Mouse (Mus musculus) MEL (cell line): ENCODE results near the gene Stoml3. TPM values are rescaled to one million over a fixed set of nuclear protein-coding genes. Genes with fewer than 3 reads are reported as not detected.

ENCODE experiments used
- DNase-seq: peaks from one replicate; pipeline ENCODE4 v3.0.0; 2011; ENCODE audit warnings: low read depth, low spot score
- H3K27ac ChIP-seq: 2 replicates; pipeline ENCODE4 v1.5.1; 2012; ENCODE audit warnings: low read depth, mild to moderate bottlenecking, control low read depth, low read length, moderate library complexity; ENCODE audit not compliant: control insufficient read depth
- H3K27me3 ChIP-seq, 2 experiments: fragments of 150-350 bp in 1 of 2; sonication (generic) in 1 of 2; 2 replicates each; pipeline ENCODE4 v1.6.1; 2012; ENCODE audit warnings: low read length in 2 of 2, mild to moderate bottlenecking in 2 of 2, improper control_type of control experiment in 1 of 2, moderate library complexity in 1 of 2; ENCODE audit not compliant: insufficient read depth in 2 of 2, control insufficient read depth in 1 of 2
- H3K36me3 ChIP-seq, 2 experiments: 2 replicates each; pipeline ENCODE4 v1.6.1; 2012 to 2014; ENCODE audit warnings: low read length in 2 of 2, improper control_type of control experiment in 1 of 2, inconsistent platforms in 1 of 2, mild to moderate bottlenecking in 1 of 2; ENCODE audit not compliant: insufficient read depth in 2 of 2, control insufficient read depth in 1 of 2
- H3K4me1 ChIP-seq, 2 experiments: fragments of 150-350 bp in 1 of 2; sonication (generic) in 1 of 2; 2 replicates each; pipeline ENCODE4 v1.6.1; 2012; ENCODE audit warnings: low read length in 2 of 2, improper control_type of control experiment in 1 of 2, mild to moderate bottlenecking in 1 of 2; ENCODE audit not compliant: insufficient read depth in 2 of 2, control insufficient read depth in 1 of 2
- H3K4me3 ChIP-seq, 2 experiments: fragments of 150-350 bp in 1 of 2; sonication (generic) in 1 of 2; 2 replicates each; pipeline ENCODE4 v1.5.1; 2012; ENCODE audit warnings: low read depth in 2 of 2, low read length in 2 of 2, mild to moderate bottlenecking in 2 of 2, moderate library complexity in 2 of 2, control low read depth in 1 of 2, improper control_type of control experiment in 1 of 2; ENCODE audit not compliant: control insufficient read depth in 1 of 2, insufficient read depth in 1 of 2
- H3K79me2 ChIP-seq: 2 replicates; pipeline ENCODE4 v1.6.1; 2012; ENCODE audit warnings: mild to moderate bottlenecking, low read length, moderate library complexity; ENCODE audit not compliant: control insufficient read depth, poor library complexity, insufficient read depth
- H3K9ac ChIP-seq: 2 replicates; pipeline ENCODE4 v1.6.1; 2012; ENCODE audit warnings: low read depth, mild to moderate bottlenecking, control low read depth, low read length, moderate library complexity; ENCODE audit not compliant: control insufficient read depth, poor library complexity, severe bottlenecking
- H3K9me3 ChIP-seq: fragments of 150-350 bp; sonication (generic); replicated peaks from 2 replicates; pipeline ENCODE4 v1.6.1; 2012; ENCODE audit warnings: mild to moderate bottlenecking, low read length, improper control_type of control experiment, moderate library complexity; ENCODE audit not compliant: insufficient read depth
- CHD1 ChIP-seq: IDR thresholded peaks from 2 replicates; pipeline ENCODE4 v1.6.1; 2012; ENCODE audit warnings: low read depth, mild to moderate bottlenecking, inconsistent platforms, low read length, improper control_type of control experiment
- KAT2A ChIP-seq: conservative IDR thresholded peaks from 2 replicates; pipeline ENCODE4 v1.6.1; 2012; ENCODE audit warnings: low read depth, low read length, improper control_type of control experiment, inconsistent platforms
- MXI1 ChIP-seq: IDR thresholded peaks from 2 replicates; pipeline ENCODE4 v1.6.1; 2011; ENCODE audit warnings: mild to moderate bottlenecking, low read depth, low read length, improper control_type of control experiment
- POLR2A ChIP-seq, 2 experiments: IDR thresholded peaks; 2 replicates each; pipeline ENCODE4 v1.6.1; 2011 to 2012; ENCODE audit warnings: low read length in 2 of 2, mild to moderate bottlenecking in 2 of 2, control low read depth in 1 of 2, improper control_type of control experiment in 1 of 2, low read depth in 1 of 2, moderate library complexity in 1 of 2; ENCODE audit not compliant: control insufficient read depth in 1 of 2, insufficient read depth in 1 of 2, poor library complexity in 1 of 2
- POLR2AphosphoS5 ChIP-seq: IDR thresholded peaks from 2 replicates; pipeline ENCODE4 v1.6.1; 2012; ENCODE audit warnings: low read depth, borderline replicate concordance, mild to moderate bottlenecking, inconsistent platforms, low read length, moderate library complexity, mixed read lengths
- TBP ChIP-seq: IDR thresholded peaks from 2 replicates; pipeline ENCODE4 v1.8.0; 2011; ENCODE audit warnings: low read depth, low read length, improper control_type of control experiment
- USF1 ChIP-seq: IDR thresholded peaks from 2 replicates; pipeline ENCODE4 v1.6.1; 2014; ENCODE audit warnings: low read depth, mild to moderate bottlenecking, inconsistent platforms, low read length, improper control_type of control experiment, moderate library complexity
- ZKSCAN1 ChIP-seq: IDR thresholded peaks from 2 replicates; pipeline ENCODE4 v1.6.1; 2012; ENCODE audit warnings: low read depth, mild to moderate bottlenecking, inconsistent platforms, low read length, improper control_type of control experiment, moderate library complexity
- polyA plus RNA-seq, 2 experiments: library from polyadenylated mRNA; stranded (reverse) in 1 of 2; unstranded in 1 of 2; fragments of >175 nt in 1 of 2; fragments of >200 nt in 1 of 2; gene quantifications; 2 replicates each; pipeline versions ENCODE4 v1.2.1 to v1.2.4; 2012; ENCODE audit warnings: low replicate concordance in 2 of 2, low read depth in 1 of 2; ENCODE audit not compliant: insufficient read length in 2 of 2, insufficient read depth in 1 of 2, missing spikeins in 1 of 2
- total RNA-seq: library from RNA; depleted of rRNA; stranded (reverse); fragments of 300-350 nt; gene quantifications from 2 replicates; pipeline ENCODE4 v1.2.3, GENCODE M21; 2012

Gene Stoml3
- total and polyA plus RNA-seq, 3 experiments = not detected

DNA sequence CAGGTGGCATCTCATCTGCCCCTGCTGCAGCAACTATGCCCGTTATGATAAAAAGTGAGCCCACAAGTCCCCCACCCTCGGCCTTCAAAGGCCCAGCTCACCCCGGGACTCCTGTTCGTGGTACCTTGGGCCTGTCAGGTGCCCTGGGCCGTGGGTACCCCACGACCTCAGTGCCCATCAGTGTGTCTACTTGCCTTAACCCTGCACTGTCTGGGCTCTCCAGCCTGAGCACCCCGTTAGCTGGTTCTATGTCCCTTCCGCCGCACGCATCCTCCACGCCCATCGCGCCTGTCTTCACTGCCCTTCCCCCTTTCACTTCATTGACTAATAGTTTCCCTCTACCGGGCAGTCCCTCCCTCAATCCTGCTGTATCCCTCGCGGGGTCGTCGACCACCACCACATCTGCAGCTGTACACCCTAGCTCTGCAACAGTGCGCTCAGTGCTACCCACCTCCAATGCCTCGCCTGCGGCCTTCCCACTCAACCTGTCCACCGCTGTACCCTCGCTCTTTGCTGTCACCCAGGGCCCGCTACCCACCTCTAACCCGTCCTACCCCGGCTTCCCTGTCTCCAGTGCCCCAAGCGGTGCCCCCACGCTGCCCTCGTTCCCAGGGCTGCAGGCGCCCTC lies 9.9 kb upstream of the Stoml3 start:
- Histone ChIP-seq H3K9me3 (no peaks in the 10 kb centered on the region), H3K27me3 (no peaks in the 10 kb centered on the region), H3K4me3 (no peak overlapping the region), H3K4me1 (no peaks in the 10 kb centered on the region), H3K79me2 (no peaks in the 10 kb centered on the region), H3K9ac (no peak overlapping the region), H3K36me3 (peaks cover 2 to 5% of the 10 kb centered on the region in 2 experiments; a peak in 3 of 4 replicates), H3K27ac (no peak overlapping the region)
- no peak for DNase-seq
- TF ChIP-seq ZKSCAN1 (no peak), CHD1 (no peak)

- peaks cover 0 to 8% of the 10 kb centered on the region in 2 experiments; a peak in 2 of 4 replicates for H3K4me1 ChIP-seq
- no peak overlapping the region for H3K4me3 ChIP-seq
- no peak overlapping the region for H3K9ac ChIP-seq
- H3K9me3 ChIP-seq = no peaks in the 10 kb centered on the region
- peaks cover 0 to 1% of the 10 kb centered on the region in 2 experiments; a peak in 2 of 4 replicates for H3K36me3 ChIP-seq
- no peak for DNase-seq
- H3K79me2 ChIP-seq = no peaks in the 10 kb centered on the region
- no peaks in the 10 kb centered on the region for H3K27me3 ChIP-seq
- no peak overlapping the region for H3K27ac ChIP-seq
- no peak for TF ChIP-seq KAT2A
- no peak for TF ChIP-seq TBP
- no peak for TF ChIP-seq CHD1
- TF ChIP-seq USF1 = no peak
- no peak for TF ChIP-seq MXI1
Observed at GRCm38 (mm10) chr3:53483414-53484059, 4.9 kb upstream of the Stoml3 start.

DNA sequence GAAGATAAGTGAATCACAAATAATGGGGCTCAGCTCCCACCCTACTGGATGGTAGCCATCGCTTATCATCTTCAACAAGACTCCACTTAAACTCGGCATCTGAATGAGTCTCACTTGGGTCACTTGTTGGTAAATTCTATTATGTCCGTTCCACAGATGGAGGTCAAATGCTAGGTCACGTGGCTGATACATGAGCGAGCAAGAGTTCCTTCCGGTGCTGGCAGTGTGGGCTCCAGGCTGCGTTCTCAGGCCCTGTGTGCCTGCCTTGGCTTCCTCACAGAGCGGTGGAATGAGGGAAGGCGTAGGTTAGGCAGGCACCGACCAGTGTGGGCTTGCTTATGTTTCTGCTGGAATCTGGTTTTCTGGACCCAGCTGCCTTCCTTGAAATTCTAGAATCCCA lies 1.9 kb upstream of the Stoml3 start:
- peaks cover 0 to 13% of the 10 kb centered on the region in 2 experiments; a peak in 2 of 4 replicates for H3K4me1 ChIP-seq
- H3K4me3 ChIP-seq = no peak overlapping the region
- no peak for TF ChIP-seq POLR2A (IDR thresholded peaks at IDR 0.05; ENCODE audit: control insufficient read depth in 1 of 2, insufficient read depth in 1 of 2, low read depth in 1 of 2, low read length in 2 of 2, poor library complexity in 1 of 2)
- no peak for TF ChIP-seq POLR2AphosphoS5
- DNase-seq = no peak
- H3K79me2 ChIP-seq = no peaks in the 10 kb centered on the region
- H3K36me3 ChIP-seq = peaks cover 0 to 1% of the 10 kb centered on the region in 2 experiments; a peak in 3 of 4 replicates
- no peak overlapping the region for H3K9ac ChIP-seq
- no peaks in the 10 kb centered on the region for H3K9me3 ChIP-seq
- no peak overlapping the region for H3K27ac ChIP-seq
- no peaks in the 10 kb centered on the region for H3K27me3 ChIP-seq
